Mouse (Mus musculus) spleen, adult 2 months (tissue): ENCODE results near the gene Abcg8.

Experiments
- CTCF ChIP-seq: fragments of 200-500 bp; IDR thresholded peaks from 2 replicates; pipeline ENCODE4 v1.5.1; 2011; ENCODE audit warnings: mild to moderate bottlenecking, inconsistent platforms; ENCODE audit not compliant: insufficient read depth, insufficient read length, insufficient replicate concordance; ENCODE audit errors: extremely low read depth
- POLR2A ChIP-seq: fragments of 200-500 bp; IDR thresholded peaks from 2 replicates; pipeline ENCODE4 v1.6.1; 2011; ENCODE audit warnings: low read depth, low read length, inconsistent platforms

GRCm38 (mm10) chr17:84641893-84642292 lies 34.2 kb upstream of the Abcg8 start:
- TF ChIP-seq CTCF, result no peak; the same call in 1 of the 2 replicates
- TF ChIP-seq POLR2A, result no peak
